Mouse (Mus musculus) small intestine, adult 2 months (tissue): ENCODE results near the gene Mlxip. TPM values are rescaled to one million over a fixed set of nuclear protein-coding genes. Genes with fewer than 3 reads are reported as not detected.
A peak's percentile ranks its signal among the peaks of the same experiment; 100 is the strongest.

ENCODE experiments used
- H3K27ac ChIP-seq: fragments of 200-500 bp; 2 replicates; pipeline ENCODE4 v1.5.1; 2012; ENCODE audit warnings: low read depth, low read length, control low read depth, inconsistent platforms; ENCODE audit not compliant: insufficient read depth
- H3K27me3 ChIP-seq: fragments of 200-500 bp; 2 replicates; pipeline ENCODE4 v1.6.1; 2012; ENCODE audit warnings: mild to moderate bottlenecking, moderate library complexity, low read length, inconsistent platforms; ENCODE audit not compliant: control insufficient read depth, insufficient read depth
- H3K36me3 ChIP-seq: fragments of 200-500 bp; 2 replicates; pipeline ENCODE4 v1.6.1; 2012; ENCODE audit warnings: mild to moderate bottlenecking, low read length, control low read depth, inconsistent platforms; ENCODE audit not compliant: control insufficient read depth, insufficient read depth
- H3K4me1 ChIP-seq: fragments of 200-500 bp; 2 replicates; pipeline ENCODE4 v1.6.1; 2012; ENCODE audit warnings: low read length, inconsistent platforms, mixed read lengths; ENCODE audit not compliant: control insufficient read depth, insufficient read depth, insufficient read length
- H3K4me3 ChIP-seq: fragments of 200-500 bp; 2 replicates; pipeline ENCODE4 v1.5.1; 2012; ENCODE audit warnings: low read depth, mild to moderate bottlenecking, control low read depth, inconsistent platforms, low read length, moderate library complexity
- CTCF ChIP-seq: fragments of 200-500 bp; IDR thresholded peaks from 2 replicates; pipeline ENCODE4 v1.5.1; 2012; ENCODE audit warnings: low read depth, mild to moderate bottlenecking, control low read depth, inconsistent platforms, low read length, moderate library complexity, mixed read lengths; ENCODE audit not compliant: insufficient replicate concordance, insufficient read length; ENCODE audit errors: extremely low read depth
- POLR2A ChIP-seq: fragments of 200-500 bp; IDR thresholded peaks from 2 replicates; pipeline ENCODE4 v1.6.1; 2012; ENCODE audit warnings: low read depth, mild to moderate bottlenecking, control low read depth, inconsistent platforms, low read length, moderate library complexity
- WGBS: fragments of 180-500 bp; shearing (Covaris S2); methylation state at CpG from one replicate; pipeline ENCODE4 v1.1.7; 2018; 5-methylcytosine and 5-hydroxymethylcytosine counted together
- polyA plus RNA-seq: library from polyadenylated mRNA; depleted of rRNA; stranded (reverse); fragments of >200 nt; gene quantifications from 2 replicates; pipeline ENCODE4 v1.2.3, GENCODE M21; 2012

The Mlxip gene
- polyA plus RNA-seq, 1 experiment, result 39.7 TPM

GRCm38 (mm10) chr5:123413866-123414363 is 19.3 kb downstream of the Mlxip start:
- Histone ChIP-seq H3K4me1 (peaks cover 17% of the 10 kb centered on the region; the same call in 1 of the 2 replicates), H3K27me3 (no peaks in the 10 kb centered on the region), H3K27ac (no peak overlapping the region), H3K4me3 (no peak overlapping the region), H3K36me3 (peaks cover 5% of the 10 kb centered on the region; the same call in 1 of the 2 replicates)
- no peak for TF ChIP-seq POLR2A
- no peak for TF ChIP-seq CTCF
- 21% methylated on average over 2 of the region's 2 CpGs for WGBS

GRCm38 (mm10) chr5:123416149-123416548 is 21.6 kb downstream of the Mlxip start:
- 23% methylated on average over 3 of the region's 3 CpGs for WGBS
- Histone ChIP-seq H3K27me3 (no peaks in the 10 kb centered on the region), H3K27ac (peak overlapping the region; percentile 76), H3K4me1 (peaks cover 17% of the 10 kb centered on the region; the same call in 1 of the 2 replicates), H3K4me3 (no peak overlapping the region), H3K36me3 (no peaks in the 10 kb centered on the region; the same call in 1 of the 2 replicates)
- TF ChIP-seq POLR2A, result no peak
- TF ChIP-seq CTCF, result no peak

DNA sequence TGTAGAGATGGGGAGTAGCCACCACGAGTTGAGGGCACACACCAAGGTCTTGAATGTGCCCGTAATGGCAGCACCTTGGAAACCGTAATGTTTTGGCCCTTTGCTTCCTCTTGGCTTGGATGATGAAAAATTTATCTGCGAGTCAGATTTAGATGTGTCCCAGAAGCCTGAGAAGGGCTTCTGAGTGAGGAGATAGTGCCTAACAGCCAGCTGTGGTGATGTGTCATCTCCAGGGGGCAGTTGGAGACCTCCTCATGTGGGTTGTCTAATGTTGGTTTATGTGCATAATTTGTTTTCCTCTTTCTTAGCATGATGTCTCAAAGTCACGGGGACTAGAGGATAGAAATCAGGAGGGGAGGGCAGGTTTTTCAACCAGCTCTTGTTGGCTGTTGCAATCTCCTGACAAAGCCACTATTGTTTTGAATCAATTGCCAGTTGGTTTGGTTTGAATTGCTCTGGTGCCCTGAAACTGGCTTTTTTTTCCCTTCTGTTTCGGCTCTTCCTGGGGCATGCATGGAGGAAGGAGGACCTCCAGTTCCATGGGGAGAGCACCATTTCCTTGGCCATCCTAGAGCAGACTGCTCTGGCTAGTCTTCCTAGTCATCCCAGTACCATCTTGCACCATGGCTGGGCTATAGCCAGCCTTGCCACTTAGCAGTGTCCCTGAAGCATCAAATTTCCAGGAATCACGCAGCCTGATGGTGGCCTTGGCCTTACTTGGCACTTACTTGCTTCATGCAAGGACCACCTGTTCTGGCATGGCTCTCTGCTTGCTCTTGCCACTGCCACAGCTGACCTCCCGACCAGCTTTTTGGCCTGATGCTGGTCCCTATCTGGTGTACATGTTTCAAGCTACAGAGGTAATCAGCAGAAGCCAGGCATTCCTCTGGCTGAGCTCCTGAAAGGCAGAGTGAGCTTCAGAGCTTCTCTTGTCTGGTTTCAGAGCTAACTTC is 22.2 kb downstream of the Mlxip start:
- peak overlapping the region; percentile 28 for H3K27ac ChIP-seq
- TF ChIP-seq POLR2A (no peak), CTCF (no peak)
- H3K4me1 ChIP-seq, result peaks cover 17% of the 10 kb centered on the region; the same call in 1 of the 2 replicates
- 25% methylated on average over 8 of the region's 8 CpGs for WGBS
- H3K4me3 ChIP-seq, result no peak overlapping the region
- no peaks in the 10 kb centered on the region; the same call in 1 of the 2 replicates for H3K36me3 ChIP-seq
- H3K27me3 ChIP-seq, result no peaks in the 10 kb centered on the region

DNA sequence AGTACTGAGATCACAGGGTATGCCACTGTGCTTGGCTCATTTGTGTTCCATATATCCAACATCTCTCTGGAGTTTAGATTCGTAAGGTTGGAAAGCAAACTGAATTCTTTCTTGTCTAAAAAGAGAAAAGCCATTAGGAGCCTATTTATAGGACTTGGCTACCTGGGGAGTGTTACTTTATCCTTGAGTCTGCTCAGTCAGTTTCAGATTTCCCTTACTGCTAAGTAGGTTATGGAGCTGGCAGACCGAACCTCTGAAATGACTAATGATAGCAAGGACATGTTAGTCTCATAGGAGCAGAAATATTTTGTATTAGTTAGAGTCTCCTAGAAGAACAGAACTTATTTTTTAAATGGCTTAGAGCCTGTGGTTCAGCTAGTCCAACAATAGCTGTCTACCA is 29.3 kb downstream of the Mlxip start:
- no peak overlapping the region for H3K27ac ChIP-seq
- H3K4me3 ChIP-seq, result no peak overlapping the region
- WGBS, result 56% methylated on average over 2 of the region's 2 CpGs
- H3K4me1 ChIP-seq, result no peaks in the 10 kb centered on the region
- peaks cover 1% of the 10 kb centered on the region; the same call in 1 of the 2 replicates for H3K36me3 ChIP-seq
- TF ChIP-seq CTCF, result no peak
- TF ChIP-seq POLR2A, result no peak
- no peaks in the 10 kb centered on the region for H3K27me3 ChIP-seq

GRCm38 (mm10) chr5:123427556-123427955 is 33.0 kb downstream of the Mlxip start:
- peaks cover 12% of the 10 kb centered on the region; the same call in 1 of the 2 replicates for H3K4me1 ChIP-seq
- no peak overlapping the region for H3K4me3 ChIP-seq
- TF ChIP-seq POLR2A, result no peak
- TF ChIP-seq CTCF, result no peak
- H3K27me3 ChIP-seq, result no peaks in the 10 kb centered on the region
- H3K27ac ChIP-seq, result no peak overlapping the region
- 73% methylated on average over 1 of the region's 1 CpGs for WGBS
- H3K36me3 ChIP-seq, result peaks cover 1% of the 10 kb centered on the region; the same call in 1 of the 2 replicates

- Histone ChIP-seq H3K4me3 (no peak overlapping the region), H3K36me3 (no peaks in the 10 kb centered on the region; the same call in 1 of the 2 replicates), H3K4me1 (peaks cover 18% of the 10 kb centered on the region; the same call in 1 of the 2 replicates), H3K27me3 (no peaks in the 10 kb centered on the region), H3K27ac (no peak overlapping the region; the same call in 1 of the 2 replicates)
- TF ChIP-seq POLR2A, result no peak
- WGBS, result 32% methylated on average over 13 of the region's 13 CpGs
These were observed 37.1 kb downstream of the Mlxip start for GRCm38 (mm10) chr5:123431524-123432304.
